Mouse (Mus musculus): ENCODE measurements around the gene Mcu.

- TF ChIP-seq POLR2A (IDR thresholded peaks at IDR 0.05; ENCODE audit: low read depth, low read length) (no peak), CTCF (IDR thresholded peaks at IDR 0.05; ENCODE audit: extremely low read depth, insufficient read depth, insufficient read length, insufficient replicate concordance) (no peak)
These were observed 105.6 kb downstream of the Mcu start for GRCm38 (mm10) chr10:59510713-59511426.

Measured in spleen, adult 2 months (tissue).